ENCODE assay signal across 17 mouse cellular contexts in genomic region chr14:52052720-52053119, GRCm38 (mm10). TPM values are rescaled to one million over a fixed set of nuclear protein-coding genes. Genes with fewer than 3 reads are reported as not detected.
"Had no signal": no experiment of that assay in that cellular context is flagged by ENCODE, and none has a peak within 500 bp of the region (broad histone marks: within the 10 kb centered on the region; RNA-seq: fewer than 3 reads in every experiment).

No protein-coding gene starts in this region.

RNA-seq across cellular contexts. Expression of gene Olfr221, which starts 10.5 kb away (rescaled TPM):
- total RNA-seq: megakaryocyte, adult 5-6 weeks; megakaryocyte-erythroid progenitor cell, adult 5-6 weeks; midbrain, postnatal 0 days; monocyte, adult 5-6 weeks; neutrophil, adult 5-6 weeks had no signal
- polyA plus RNA-seq: lung, embryonic 14.5 days; lung, embryonic 16.5 days; midbrain, embryonic 10.5 days; midbrain, embryonic 13.5 days; midbrain, embryonic 15.5 days; midbrain, postnatal 0 days; neural tube, embryonic 12.5 days; neural tube, embryonic 14.5 days; spleen, adult 2 months; stomach, embryonic 15.5 days; stomach, postnatal 0 days; thymus, adult 2 months; urinary bladder, adult 2 months had no signal

RNA-seq across cellular contexts. Expression of gene Tmem253, which starts 37.3 kb away (rescaled TPM):
- total RNA-seq: megakaryocyte, adult 5-6 weeks; megakaryocyte-erythroid progenitor cell, adult 5-6 weeks; midbrain, postnatal 0 days; monocyte, adult 5-6 weeks; neutrophil, adult 5-6 weeks had no signal
